9 mouse cellular contexts compared by ENCODE assay signal in the genomic region with DNA sequence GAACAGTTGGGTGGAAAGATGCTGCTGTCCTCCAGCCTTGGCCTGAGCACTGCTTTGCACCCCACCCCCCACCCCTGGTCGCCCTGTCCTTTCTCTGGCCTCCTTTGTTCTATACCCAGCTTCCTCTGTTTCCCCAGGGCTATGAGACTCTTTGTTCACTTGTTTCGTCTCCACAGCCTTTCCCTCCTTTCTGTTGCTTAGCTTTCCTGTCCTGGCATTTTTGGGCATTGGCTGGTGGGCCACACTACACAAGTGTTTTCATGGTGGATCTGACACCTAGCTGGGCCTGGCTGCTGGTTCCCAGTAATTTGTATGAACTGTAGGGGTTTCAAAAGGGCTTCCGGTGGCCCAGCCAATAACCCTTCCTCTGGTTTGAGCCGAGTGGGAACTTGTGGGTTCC. TPM values are rescaled to one million over a fixed set of nuclear protein-coding genes. Genes with fewer than 3 reads are reported as not detected.
DNase-seq lines count a peak whose midpoint lies in the region; ATAC-seq and TF ChIP-seq lines count a peak whose summit lies in the region.
"Had no signal": no experiment of that assay in that cellular context is flagged by ENCODE, and none has a peak within 500 bp of the region (broad histone marks: within the 10 kb centered on the region; RNA-seq: fewer than 3 reads in every experiment).

No protein-coding gene starts in this region.

- peak overlapping the region; percentile 75 for H3K4me3 ChIP-seq in kidney, embryonic 16.5 days (ENCODE audit: low read length)
- peak overlapping the region; percentile 92 for H3K4me3 ChIP-seq in embryonic facial prominence, embryonic 10.5 days
- H3K4me3 ChIP-seq in hindbrain, embryonic 16.5 days (ENCODE audit: low read length), result peak overlapping the region; percentile 84
- H3K4me3 ChIP-seq in midbrain, postnatal 0 days (ENCODE audit: low read depth, low read length), result peak overlapping the region; percentile 79; the same call in 1 of the 2 replicates

- no peak for TF ChIP-seq CTCF in midbrain, postnatal 0 days (IDR thresholded peaks at IDR 0.05)

- H3K27ac ChIP-seq in kidney, embryonic 16.5 days (ENCODE audit: low read length), result peak overlapping the region; percentile 100
- peak overlapping the region; percentile 100 for H3K27ac ChIP-seq in embryonic facial prominence, embryonic 10.5 days (replicated peaks)
- H3K27ac ChIP-seq in hindbrain, embryonic 16.5 days (ENCODE audit: low read depth, low read length), result peak overlapping the region; percentile 53
- no peak overlapping the region; the same call in 1 of the 2 replicates for H3K27ac ChIP-seq in midbrain, postnatal 0 days (ENCODE audit: low read depth, low read length)

- H3K36me3 ChIP-seq in kidney, embryonic 16.5 days (ENCODE audit: insufficient read depth, low read length), result peaks cover 55% of the 10 kb centered on the region
- H3K36me3 ChIP-seq in embryonic facial prominence, embryonic 10.5 days (replicated peaks), result peaks cover 72% of the 10 kb centered on the region
- peaks cover 6% of the 10 kb centered on the region; the same call in 1 of the 2 replicates for H3K36me3 ChIP-seq in hindbrain, embryonic 16.5 days (ENCODE audit: control insufficient read depth, insufficient read depth, low read length)
- peaks cover 43% of the 10 kb centered on the region for H3K36me3 ChIP-seq in midbrain, postnatal 0 days (ENCODE audit: insufficient read depth, low read length)

- H3K9ac ChIP-seq in kidney, embryonic 16.5 days (replicated peaks; ENCODE audit: low read length), result peak overlapping the region; percentile 97
- peak overlapping the region; percentile 94 for H3K9ac ChIP-seq in hindbrain, embryonic 16.5 days (ENCODE audit: low read depth, low read length)
- peak overlapping the region; percentile 84 for H3K9ac ChIP-seq in midbrain, postnatal 0 days (replicated peaks; ENCODE audit: low read length, poor library complexity, severe bottlenecking)

- peaks cover 38% of the 10 kb centered on the region for H3K4me1 ChIP-seq in kidney, embryonic 16.5 days (ENCODE audit: insufficient read depth, low read length)
- peaks cover 53% of the 10 kb centered on the region for H3K4me1 ChIP-seq in embryonic facial prominence, embryonic 10.5 days
- peaks cover 49% of the 10 kb centered on the region for H3K4me1 ChIP-seq in hindbrain, embryonic 16.5 days (ENCODE audit: control insufficient read depth, insufficient read depth, low read depth, low read length)
- peaks cover 11% of the 10 kb centered on the region; the same call in 1 of the 2 replicates for H3K4me1 ChIP-seq in midbrain, postnatal 0 days (ENCODE audit: insufficient read depth, low read length)

- H3K27me3 ChIP-seq in kidney, embryonic 16.5 days (ENCODE audit: insufficient read depth, low read length), result no peaks in the 10 kb centered on the region
- H3K27me3 ChIP-seq in embryonic facial prominence, embryonic 10.5 days (replicated peaks; ENCODE audit: low read depth, poor library complexity, severe bottlenecking), result no peaks in the 10 kb centered on the region
- no peaks in the 10 kb centered on the region for H3K27me3 ChIP-seq in hindbrain, embryonic 16.5 days (replicated peaks; ENCODE audit: control insufficient read depth, insufficient read depth, low read length)
- no peaks in the 10 kb centered on the region for H3K27me3 ChIP-seq in midbrain, postnatal 0 days (ENCODE audit: insufficient read depth, low read length)

- WGBS in kidney, embryonic 16.5 days, result 33% methylated on average over 4 of the region's 4 CpGs
- WGBS in embryonic facial prominence, embryonic 10.5 days, result 30% methylated on average over 4 of the region's 4 CpGs
- WGBS in hindbrain, embryonic 16.5 days, result 10% methylated on average over 4 of the region's 4 CpGs
- WGBS in midbrain, postnatal 0 days, result 10% methylated on average over 4 of the region's 4 CpGs

- no peak for DNase-seq in kidney, postnatal 36 days
- no peak for DNase-seq in embryonic facial prominence, embryonic 10.5 days (ENCODE audit: low spot score)
- DNase-seq in midbrain, postnatal 0 days (ENCODE audit: low spot score), result no peak
- DNase-seq in layer of hippocampus, postnatal 14 days (ENCODE audit: low spot score in 2 of 2), result no peak
- no peak for DNase-seq in frontal cortex, postnatal 10 days (ENCODE audit: low spot score in 2 of 2)
- no peak for DNase-seq in urinary bladder, postnatal 14 days (ENCODE audit: low spot score)
- DNase-seq: gastrocnemius, postnatal 14 days had no signal

- no peaks in the 10 kb centered on the region for H3K9me3 ChIP-seq in kidney, embryonic 16.5 days (ENCODE audit: low read length)
- H3K9me3 ChIP-seq in embryonic facial prominence, embryonic 10.5 days, result no peaks in the 10 kb centered on the region
- no peaks in the 10 kb centered on the region for H3K9me3 ChIP-seq in hindbrain, embryonic 16.5 days (ENCODE audit: control insufficient read depth, low read length)
- H3K9me3 ChIP-seq in midbrain, postnatal 0 days (ENCODE audit: low read length), result no peaks in the 10 kb centered on the region

- no peak for ATAC-seq in kidney, embryonic 16.5 days (ENCODE audit: low FRiP score, low TSS enrichment)
- no peak for ATAC-seq in hindbrain, embryonic 16.5 days
- ATAC-seq in midbrain, postnatal 0 days (ENCODE audit: low FRiP score), result no peak

- H3K4me2 ChIP-seq in kidney, embryonic 16.5 days (replicated peaks; ENCODE audit: low read depth, low read length), result peak overlapping the region; percentile 98
- H3K4me2 ChIP-seq in hindbrain, embryonic 16.5 days (ENCODE audit: low read length), result peak overlapping the region; percentile 98
- H3K4me2 ChIP-seq in midbrain, postnatal 0 days (ENCODE audit: low read depth, low read length, poor library complexity, severe bottlenecking), result peak overlapping the region; percentile 100

RNA-seq across cellular contexts. Expression of a gene that starts 4.7 kb away (rescaled TPM):
- polyA plus RNA-seq in kidney, embryonic 16.5 days (2015; fragmentation: Nextera tagmentation; extraction: Ambion mirVana), result 49.5 and 57.0 TPM in 2 replicates
- polyA plus RNA-seq in embryonic facial prominence, embryonic 10.5 days (2016; fragmentation: Nextera tagmentation; extraction: Ambion mirVana), result 91.5 and 96.8 TPM in 2 replicates
- polyA plus RNA-seq in hindbrain, embryonic 16.5 days (2015; fragmentation: Nextera tagmentation; extraction: Ambion mirVana), result 35.2 and 40.7 TPM in 2 replicates
- 79.3 and 81.3 TPM in 2 replicates for total RNA-seq in midbrain, postnatal 0 days (2014; rRNA removed)
- 36.3 and 39.3 TPM in 2 replicates for polyA plus RNA-seq in midbrain, postnatal 0 days (2015; fragmentation: Nextera tagmentation; extraction: Ambion mirVana)
- 10 to 100 TPM; 50.3 to 50.4 TPM for total RNA-seq in layer of hippocampus, postnatal 14 days (2021)

RNA-seq across cellular contexts. Expression of a gene that starts 27.1 kb away (rescaled TPM):
- 244 and 249 TPM in 2 replicates for polyA plus RNA-seq in kidney, embryonic 16.5 days (2015; fragmentation: Nextera tagmentation; extraction: Ambion mirVana)
- 287 and 303 TPM in 2 replicates for polyA plus RNA-seq in embryonic facial prominence, embryonic 10.5 days (2016; fragmentation: Nextera tagmentation; extraction: Ambion mirVana)
- polyA plus RNA-seq in hindbrain, embryonic 16.5 days (2015; fragmentation: Nextera tagmentation; extraction: Ambion mirVana), result 207 and 210 TPM in 2 replicates
- 80.6 and 93.1 TPM in 2 replicates for total RNA-seq in midbrain, postnatal 0 days (2014; rRNA removed)
- polyA plus RNA-seq in midbrain, postnatal 0 days (2015; fragmentation: Nextera tagmentation; extraction: Ambion mirVana), result 183 and 190 TPM in 2 replicates
- total RNA-seq in layer of hippocampus, postnatal 14 days (2021), result 100 to 1,000 TPM in 1 of 2 experiments, 10 to 100 TPM in 1; 89.8 to 103 TPM

RNA-seq across cellular contexts. Expression of a gene that starts 36.8 kb away (rescaled TPM):
- polyA plus RNA-seq in kidney, embryonic 16.5 days (2015; fragmentation: Nextera tagmentation; extraction: Ambion mirVana), result 10.5 and 12.5 TPM in 2 replicates
- polyA plus RNA-seq in embryonic facial prominence, embryonic 10.5 days (2016; fragmentation: Nextera tagmentation; extraction: Ambion mirVana), result 7.3 and 11.2 TPM in 2 replicates
- 30.8 and 36.1 TPM in 2 replicates for polyA plus RNA-seq in hindbrain, embryonic 16.5 days (2015; fragmentation: Nextera tagmentation; extraction: Ambion mirVana)
- 42.5 and 43.4 TPM in 2 replicates for total RNA-seq in midbrain, postnatal 0 days (2014; rRNA removed)
- 34.7 and 37.5 TPM in 2 replicates for polyA plus RNA-seq in midbrain, postnatal 0 days (2015; fragmentation: Nextera tagmentation; extraction: Ambion mirVana)
- 10 to 100 TPM; 29.5 to 35.1 TPM for total RNA-seq in layer of hippocampus, postnatal 14 days (2021)
